Mouse (Mus musculus) liver, embryonic 11.5 days (tissue): ENCODE measurements at regions not wholly inside any gene's neighbourhood (a gene's known extent, or its start where the extent isn't known, plus 50 kb on each side); places are given as distances from the start of the nearest gene placed in this dataset.

Experiments used
- ATAC-seq: fragments of 200-750 bp; cut with Nextera tagmentation; replicated peaks from 2 replicates; pipeline ENCODE4 v1.8.0; 2017; ENCODE audit warnings: moderate number of reproducible peaks, mild to moderate bottlenecking, moderate TSS enrichment, moderate library complexity; ENCODE audit not compliant: low FRiP score
- DNase-seq: peaks from one replicate; pipeline ENCODE4 v3.0.0-alpha.2; 2017; ENCODE audit warnings: low spot score
- H3K27ac ChIP-seq: fragments of 300-500 bp; sonication (generic); 2 replicates; pipeline ENCODE4 v1.5.1; 2014; ENCODE audit warnings: mild to moderate bottlenecking, low read depth, low read length, control low read depth
- H3K27me3 ChIP-seq: fragments of 300-500 bp; sonication (generic); replicated peaks from 2 replicates; pipeline ENCODE4 v1.6.1; 2014; ENCODE audit warnings: low read length, mixed read lengths; ENCODE audit not compliant: control insufficient read depth, insufficient read depth
- H3K36me3 ChIP-seq: fragments of 300-500 bp; sonication (generic); 2 replicates; pipeline ENCODE4 v1.6.1; 2014; ENCODE audit warnings: mild to moderate bottlenecking, low read length, moderate library complexity, mixed read lengths; ENCODE audit not compliant: control insufficient read depth, insufficient read depth
- H3K4me1 ChIP-seq: fragments of 300-500 bp; sonication (generic); replicated peaks from 2 replicates; pipeline ENCODE4 v1.6.1; 2014; ENCODE audit warnings: low read length, mixed read lengths; ENCODE audit not compliant: control insufficient read depth, insufficient read depth
- H3K4me2 ChIP-seq: fragments of 300-500 bp; sonication (generic); 2 replicates; pipeline ENCODE4 v1.6.1; 2014; ENCODE audit warnings: mild to moderate bottlenecking, control low read depth, moderate library complexity
- H3K4me3 ChIP-seq: fragments of 300-500 bp; sonication (generic); 2 replicates; pipeline ENCODE4 v1.5.1; 2014; ENCODE audit warnings: low read depth, low read length, control low read depth
- H3K9ac ChIP-seq: fragments of 300-500 bp; sonication (generic); 2 replicates; pipeline ENCODE4 v1.6.1; 2014; ENCODE audit warnings: low read depth, low read length, control low read depth
- H3K9me3 ChIP-seq: fragments of 300-500 bp; sonication (generic); 2 replicates; pipeline ENCODE4 v1.6.1; 2016; ENCODE audit warnings: low read length, inconsistent platforms, mixed read lengths; ENCODE audit not compliant: control insufficient read depth
- WGBS: fragments of 180-500 bp; shearing (Covaris S2); extraction: QIAGEN DNeasy Blood & Tissue Kit; methylation state at CpG from one replicate; pipeline ENCODE4 v1.1.7; 2014; 5-methylcytosine and 5-hydroxymethylcytosine counted together

DNA sequence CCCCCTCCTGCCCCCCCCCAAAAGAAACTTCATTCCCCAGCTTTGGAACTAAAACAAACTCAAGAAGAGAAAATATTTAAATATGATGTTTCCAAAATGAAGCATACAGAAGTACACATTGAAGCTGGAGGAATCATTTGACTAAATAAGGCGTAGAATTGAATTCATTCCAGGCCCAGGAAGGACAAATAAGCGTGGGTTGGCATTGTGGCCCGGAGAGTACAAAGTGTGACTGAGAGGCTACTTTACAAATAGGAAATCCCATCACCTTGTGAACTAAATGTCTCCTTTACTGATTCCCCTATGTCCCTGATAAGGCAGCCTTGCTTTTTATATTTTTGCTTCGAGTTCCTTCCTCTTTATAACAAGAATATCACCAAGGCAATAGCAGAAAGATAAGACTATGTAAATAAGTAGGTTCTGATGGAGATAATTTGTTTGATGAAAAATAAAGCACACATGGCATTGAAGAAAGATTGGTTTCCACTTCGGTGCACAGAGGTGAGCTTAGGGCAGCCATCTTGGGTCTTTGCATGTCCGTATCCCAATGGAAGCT, 176.4 kb upstream of the Mkln1 start:
- WGBS = 76% methylated on average over 6 of the region's 6 CpGs
- ATAC-seq = no peak
- Histone ChIP-seq H3K4me1 (peaks cover 15% of the 10 kb centered on the region), H3K9me3 (no peaks in the 10 kb centered on the region), H3K4me3 (no peak overlapping the region), H3K36me3 (no peaks in the 10 kb centered on the region), H3K9ac (no peak overlapping the region), H3K27ac (no peak overlapping the region), H3K27me3 (peaks cover 43% of the 10 kb centered on the region), H3K4me2 (no peak overlapping the region)
- DNase-seq = no peak

DNA sequence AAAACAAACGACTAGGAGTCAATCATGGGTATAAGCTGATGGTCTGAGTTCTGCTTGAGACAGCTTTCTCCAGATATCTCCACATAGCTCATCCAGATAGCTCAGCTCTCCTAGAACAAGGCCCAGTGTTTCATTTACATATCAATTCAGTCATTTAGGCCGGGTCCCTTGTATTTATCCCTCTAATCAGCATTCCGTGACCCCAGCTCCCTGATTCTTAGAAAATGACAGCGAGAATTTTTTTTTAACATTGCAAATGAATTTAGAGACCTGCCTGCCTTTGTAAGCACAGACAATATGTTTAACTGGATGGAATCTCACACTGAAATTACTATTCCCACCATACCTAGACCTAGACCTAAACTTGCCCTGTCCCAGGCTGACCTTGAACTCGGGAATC, 171.1 kb upstream of the Mkln1 start:
- DNase-seq (no peak), ATAC-seq (no peak)
- Histone ChIP-seq H3K27ac (no peak overlapping the region), H3K4me3 (no peak overlapping the region), H3K9ac (no peak overlapping the region), H3K27me3 (0 out of 2 replicates have a peak, but pooled peaks cover 2% of the 10 kb centered on the region), H3K4me2 (no peak overlapping the region), H3K9me3 (no peaks in the 10 kb centered on the region), H3K4me1 (no peaks in the 10 kb centered on the region), H3K36me3 (no peaks in the 10 kb centered on the region)
- 53% methylated on average over 5 of the region's 5 CpGs for WGBS

DNA sequence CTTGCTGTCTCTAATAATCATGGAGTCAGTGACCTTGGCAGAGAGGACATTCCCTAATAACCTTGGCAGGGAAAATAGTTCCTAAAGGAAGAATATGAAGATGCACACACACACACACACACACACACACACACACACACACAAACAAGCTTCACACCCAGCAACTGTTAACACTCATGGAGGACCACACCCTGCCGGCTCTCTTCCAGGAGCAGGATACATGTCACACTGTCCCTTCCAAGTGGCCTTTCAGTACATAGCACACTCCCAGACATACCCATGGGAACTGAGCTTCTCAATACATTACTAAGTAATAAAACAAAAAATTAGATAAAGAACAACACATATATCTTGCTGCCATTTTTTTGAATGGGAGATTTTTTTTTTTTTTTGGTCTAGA, 170.5 kb upstream of the Mkln1 start:
- 77% methylated on average over 1 of the region's 1 CpGs for WGBS
- Histone ChIP-seq H3K27ac (no peak overlapping the region), H3K9me3 (no peaks in the 10 kb centered on the region), H3K4me3 (no peak overlapping the region), H3K9ac (no peak overlapping the region), H3K4me1 (no peaks in the 10 kb centered on the region), H3K36me3 (no peaks in the 10 kb centered on the region), H3K4me2 (no peak overlapping the region), H3K27me3 (0 out of 2 replicates have a peak, but pooled peaks cover 2% of the 10 kb centered on the region)
- DNase-seq = no peak
- ATAC-seq = no peak

DNA sequence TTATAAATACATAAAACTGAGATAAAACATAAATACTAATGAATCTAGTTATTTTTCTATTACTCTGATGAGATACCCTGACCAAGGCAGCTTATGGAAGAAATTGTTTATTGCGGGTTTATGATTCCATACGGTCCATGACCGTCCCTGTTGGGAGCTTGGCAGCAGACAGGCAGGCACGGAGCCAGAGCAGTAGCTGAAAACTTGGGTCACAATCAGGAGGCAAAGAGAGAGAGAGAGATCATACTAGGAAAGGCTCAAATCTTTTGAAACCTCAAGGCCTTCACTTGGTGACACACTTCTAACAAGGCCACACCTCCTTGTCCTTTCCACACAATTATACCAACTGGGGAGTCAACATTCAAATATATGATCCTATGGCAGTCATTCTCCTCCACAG, 166.7 kb upstream of the Mkln1 start:
- H3K27me3 ChIP-seq = no peaks in the 10 kb centered on the region
- no peak overlapping the region for H3K4me2 ChIP-seq
- H3K4me1 ChIP-seq = no peaks in the 10 kb centered on the region
- ATAC-seq (no peak), DNase-seq (no peak)
- no peaks in the 10 kb centered on the region for H3K9me3 ChIP-seq
- H3K27ac ChIP-seq = no peak overlapping the region
- H3K9ac ChIP-seq = no peak overlapping the region
- 84% methylated on average over 4 of the region's 4 CpGs for WGBS
- H3K36me3 ChIP-seq = no peaks in the 10 kb centered on the region
- H3K4me3 ChIP-seq = no peak overlapping the region

DNA sequence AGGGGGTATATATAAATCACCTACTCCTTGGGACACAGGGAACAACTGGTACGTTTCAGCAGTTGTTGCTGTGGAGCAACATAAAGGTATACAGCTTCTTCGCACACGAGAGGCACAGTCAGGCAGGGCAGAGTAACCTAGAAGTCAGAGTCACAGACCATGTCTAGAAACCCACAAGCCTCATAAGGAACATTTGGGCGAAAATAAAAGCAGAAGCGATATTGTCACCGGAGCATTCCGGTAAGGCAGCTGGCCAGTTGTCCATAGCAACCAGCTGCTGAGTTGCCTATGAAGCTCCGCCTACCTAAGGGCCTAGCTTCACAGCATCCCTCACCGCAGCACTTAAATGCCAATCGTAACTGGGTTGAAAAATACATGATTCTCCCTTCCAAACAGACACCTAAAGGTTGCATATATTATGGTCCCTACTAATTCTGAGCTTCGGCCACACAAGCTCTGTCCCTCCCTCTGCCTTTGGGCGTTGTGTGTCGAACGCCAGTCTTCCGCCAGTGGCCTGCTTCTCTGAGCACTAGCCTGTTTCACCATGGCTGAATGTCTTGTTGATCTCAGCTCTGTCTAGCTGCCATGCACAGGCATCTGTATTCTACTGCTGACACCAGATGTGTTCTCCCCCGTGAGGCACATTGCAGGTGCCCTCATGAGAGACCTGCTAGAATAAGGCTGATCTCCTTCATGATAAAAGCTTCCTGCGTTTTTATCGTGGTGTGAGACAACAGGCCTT, 165.1 kb upstream of the Mkln1 start:
- ATAC-seq = no peak
- no peak overlapping the region for H3K4me2 ChIP-seq
- H3K9ac ChIP-seq = no peak overlapping the region
- no peaks in the 10 kb centered on the region; the same call in 1 of the 2 replicates for H3K27me3 ChIP-seq
- 62% methylated on average over 18 of the region's 18 CpGs for WGBS
- no peaks in the 10 kb centered on the region for H3K4me1 ChIP-seq
- H3K27ac ChIP-seq = no peak overlapping the region
- H3K36me3 ChIP-seq = no peaks in the 10 kb centered on the region
- no peak overlapping the region for H3K4me3 ChIP-seq
- no peaks in the 10 kb centered on the region for H3K9me3 ChIP-seq
- DNase-seq = no peak

DNA sequence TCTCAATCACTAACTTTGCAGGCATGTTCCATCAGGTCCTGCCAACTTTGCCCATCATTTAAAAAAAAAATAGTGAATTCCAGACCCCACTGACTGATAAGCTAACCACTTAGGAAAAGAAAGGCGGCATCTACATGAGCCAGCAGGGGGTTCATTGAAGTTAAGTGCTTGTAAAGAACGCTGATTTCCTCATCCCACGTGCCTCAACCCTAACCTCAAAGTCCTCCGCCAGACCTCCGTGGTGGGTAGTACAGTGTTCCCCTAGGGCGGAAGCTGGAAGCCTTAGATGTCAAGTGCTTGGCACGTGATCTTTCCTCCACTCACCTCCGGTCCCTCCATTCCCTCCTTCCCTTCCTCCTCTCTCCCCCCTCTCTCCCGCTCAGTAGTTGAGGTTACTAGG, 158.5 kb upstream of the Mkln1 start:
- DNase-seq (no peak), ATAC-seq (no peak)
- WGBS = 7% methylated on average over 9 of the region's 9 CpGs
- H3K27me3 ChIP-seq = peaks cover 7% of the 10 kb centered on the region; the same call in 1 of the 2 replicates
- no peaks in the 10 kb centered on the region for H3K36me3 ChIP-seq
- no peaks in the 10 kb centered on the region for H3K9me3 ChIP-seq
- H3K4me2 ChIP-seq = no peak overlapping the region
- no peak overlapping the region for H3K4me3 ChIP-seq
- H3K4me1 ChIP-seq = no peaks in the 10 kb centered on the region
- H3K27ac ChIP-seq = no peak overlapping the region
- H3K9ac ChIP-seq = no peak overlapping the region

DNA sequence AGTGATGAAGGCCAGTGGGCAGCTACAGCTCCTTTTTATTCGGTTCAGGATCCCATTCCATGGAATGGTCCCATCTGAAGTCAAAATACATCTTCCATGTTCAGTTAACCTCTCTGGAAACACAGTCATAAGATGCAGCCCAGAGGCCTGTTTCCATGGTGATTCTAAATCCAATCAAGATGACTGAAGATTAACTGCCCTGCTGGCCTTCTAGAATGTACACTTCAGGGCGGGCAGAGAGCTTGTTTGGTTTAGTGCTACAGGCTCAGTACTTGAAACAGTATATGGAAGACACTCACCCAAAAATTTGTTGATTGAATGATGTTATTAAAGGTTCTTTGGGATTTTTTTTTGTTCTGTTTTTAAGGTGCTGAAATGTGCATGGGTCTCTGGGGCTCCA, 148.0 kb upstream of the Mkln1 start:
- Histone ChIP-seq H3K36me3 (no peaks in the 10 kb centered on the region), H3K27ac (no peak overlapping the region), H3K9ac (no peak overlapping the region), H3K9me3 (no peaks in the 10 kb centered on the region), H3K4me3 (no peak overlapping the region), H3K4me2 (no peak overlapping the region), H3K27me3 (no peaks in the 10 kb centered on the region), H3K4me1 (no peaks in the 10 kb centered on the region)
- WGBS = 68% methylated on average over 2 of the region's 2 CpGs
- ATAC-seq (no peak), DNase-seq (no peak)

DNA sequence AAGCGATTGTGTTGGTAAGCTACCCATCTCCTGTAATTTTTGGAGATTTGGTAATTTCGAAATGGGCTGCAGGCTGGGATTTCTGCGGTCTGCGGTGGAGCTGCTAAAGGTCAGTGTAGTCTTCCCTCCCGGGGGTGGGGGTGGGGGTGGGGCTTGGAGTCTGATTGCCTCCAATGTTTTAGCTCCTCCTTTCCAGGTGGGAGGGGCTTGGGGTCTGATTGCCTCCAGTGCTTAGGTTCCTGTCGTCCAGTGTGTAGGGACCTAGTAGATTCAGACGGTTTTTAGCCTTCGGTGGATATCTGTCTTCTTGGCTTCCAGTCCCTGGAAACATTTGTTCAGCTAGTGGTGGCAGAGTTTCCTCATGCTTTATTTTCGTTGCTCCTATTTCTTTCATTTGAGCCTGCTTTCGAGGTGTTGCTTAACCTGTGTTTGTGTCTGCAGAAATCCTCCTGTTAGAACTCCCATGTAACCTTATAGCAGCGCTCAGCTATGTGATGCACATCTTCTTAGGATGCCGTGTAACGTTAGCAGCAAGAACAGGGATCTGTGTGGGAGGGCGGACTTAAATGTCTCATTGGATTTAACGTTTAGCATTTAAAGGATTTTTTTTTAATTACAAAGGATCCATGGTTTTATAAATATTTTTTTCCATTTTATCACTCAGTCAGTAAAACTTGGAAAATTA, 145.1 kb upstream of the Mkln1 start:
- Histone ChIP-seq H3K4me1 (no peaks in the 10 kb centered on the region), H3K4me3 (no peak overlapping the region), H3K27me3 (no peaks in the 10 kb centered on the region), H3K4me2 (peak overlapping the region; percentile 38; the same call in 1 of the 2 replicates), H3K36me3 (no peaks in the 10 kb centered on the region), H3K27ac (no peak overlapping the region), H3K9me3 (no peaks in the 10 kb centered on the region), H3K9ac (no peak overlapping the region)
- DNase-seq = peak; percentile 44
- WGBS = 21% methylated on average over 15 of the region's 15 CpGs
- ATAC-seq = peak; percentile 54; the same call in 1 of the 2 replicates
